Mouse (Mus musculus): ENCODE data around the gene Commd1. TPM values are rescaled to one million over a fixed set of nuclear protein-coding genes. Genes with fewer than 3 reads are reported as not detected.
A peak's percentile ranks its signal among the peaks of the same experiment; 100 is the strongest.

Gene Commd1
- total and polyA plus RNA-seq, 3 experiments: 3.9 to 112 (median 86.6) TPM

DNA sequence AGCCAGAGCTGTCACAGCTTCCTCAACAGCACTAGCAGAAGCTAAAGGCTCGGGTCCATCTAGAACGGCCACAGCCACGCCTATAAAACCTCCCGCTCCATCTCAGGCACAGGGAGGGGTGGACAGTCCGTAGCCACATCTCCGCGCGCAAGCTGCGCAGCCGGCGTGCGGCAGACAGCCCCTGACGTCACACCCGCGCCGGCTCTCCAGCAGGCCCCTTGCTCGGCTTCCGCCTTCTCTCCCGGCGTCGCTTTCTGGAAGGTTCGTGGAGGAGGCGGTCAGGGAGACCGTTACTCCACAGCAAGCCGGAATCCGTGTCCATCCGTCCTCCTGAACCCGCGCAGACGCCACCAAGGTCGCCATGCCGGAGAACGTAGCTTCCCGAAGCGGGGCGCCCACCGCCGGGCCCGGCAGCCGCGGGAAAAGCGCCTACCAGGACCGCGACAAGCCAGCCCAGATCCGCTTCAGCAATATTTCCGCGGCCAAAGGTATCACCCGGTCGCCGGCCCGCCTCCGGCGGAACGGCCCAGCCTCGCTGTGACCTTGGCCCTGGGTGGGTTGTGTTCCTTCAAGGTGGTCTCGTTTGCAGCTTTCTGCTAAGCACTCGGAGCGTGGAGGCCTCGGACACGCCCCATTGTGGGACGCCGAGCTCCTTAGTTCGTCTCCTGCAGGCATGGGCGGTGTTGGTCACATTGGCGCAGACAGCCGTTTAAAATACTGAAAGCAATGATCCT is 8.4 kb upstream of the Commd1 start, which contains the start of gene Cct4:
Cct4 (plus strand) TSS at position 127 of the 734 bp plus-strand sequence.
- peak; percentile 98 for DNase-seq

DNA sequence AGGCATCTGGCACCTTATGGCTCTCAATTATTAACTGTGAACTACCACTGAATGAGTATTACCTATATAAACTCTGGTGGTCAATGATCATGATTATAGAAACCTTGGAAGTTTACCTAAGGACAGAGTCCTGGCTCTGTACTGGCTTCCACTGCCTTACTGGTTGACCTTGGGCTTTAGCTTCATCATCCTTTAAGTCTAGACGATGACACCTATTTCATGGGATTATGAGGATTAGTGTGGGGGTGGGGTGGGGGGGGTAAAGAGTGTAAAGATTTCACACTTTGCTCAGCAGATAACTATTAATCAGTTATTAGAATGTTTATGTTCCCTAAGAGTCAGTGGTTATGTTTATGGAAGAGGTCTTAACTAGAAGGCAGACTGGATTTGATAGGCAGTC is 7.6 kb upstream of the Commd1 start:
- no peak for DNase-seq

DNA sequence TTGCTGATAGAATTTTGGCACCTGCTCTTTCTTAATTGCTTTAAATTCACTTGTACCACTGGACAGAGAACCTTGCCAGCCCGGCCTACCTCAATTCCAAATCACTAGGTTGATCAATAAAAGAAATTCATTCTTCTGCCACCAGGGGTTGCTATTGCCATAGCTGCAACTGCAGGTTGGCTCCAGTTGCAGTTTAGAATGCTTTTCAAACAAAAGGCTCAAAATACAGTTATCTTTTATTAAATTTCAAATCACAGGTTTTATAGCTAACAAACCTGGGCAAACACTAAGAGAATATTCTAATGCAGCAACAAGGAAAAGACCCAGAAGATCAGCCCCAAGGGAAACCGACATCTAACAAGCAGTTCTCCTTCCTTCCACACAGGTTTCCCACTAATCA is 5.2 kb upstream of the Commd1 start:
- DNase-seq: peak; percentile 50

- DNase-seq: no peak
Observed at GRCm38 (mm10) chr11:22985510-22985909, 3.3 kb upstream of the Commd1 start.

DNA sequence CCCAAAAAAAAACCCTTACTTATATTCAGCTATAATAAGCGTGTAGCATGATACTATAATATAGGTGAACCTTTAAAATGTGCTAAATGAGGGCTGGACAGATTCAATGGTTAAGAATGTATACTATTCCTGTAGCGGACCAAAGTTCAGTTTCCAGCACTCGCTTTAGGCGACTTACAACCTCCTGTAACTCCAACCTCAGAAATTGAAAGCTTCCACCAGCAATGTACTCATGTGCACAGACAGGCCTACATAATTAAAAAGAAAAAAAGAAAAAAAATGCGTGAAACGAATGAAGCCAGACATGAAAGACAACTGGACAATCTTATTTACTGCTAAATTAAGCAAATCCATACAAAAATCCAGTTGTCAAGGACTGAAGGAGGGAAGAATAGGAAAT is 664 bp upstream of the Commd1 start:
- no peak for DNase-seq

GRCm38 (mm10) chr11:22981543-22981950 is 635 bp downstream of the Commd1 start:
- no peak for DNase-seq

GRCm38 (mm10) chr11:22981041-22981440 is 1.1 kb downstream of the Commd1 start:
- DNase-seq: no peak

- no peak for DNase-seq
Observed at GRCm38 (mm10) chr11:22979221-22979620, 3.0 kb downstream of the Commd1 start.

DNA sequence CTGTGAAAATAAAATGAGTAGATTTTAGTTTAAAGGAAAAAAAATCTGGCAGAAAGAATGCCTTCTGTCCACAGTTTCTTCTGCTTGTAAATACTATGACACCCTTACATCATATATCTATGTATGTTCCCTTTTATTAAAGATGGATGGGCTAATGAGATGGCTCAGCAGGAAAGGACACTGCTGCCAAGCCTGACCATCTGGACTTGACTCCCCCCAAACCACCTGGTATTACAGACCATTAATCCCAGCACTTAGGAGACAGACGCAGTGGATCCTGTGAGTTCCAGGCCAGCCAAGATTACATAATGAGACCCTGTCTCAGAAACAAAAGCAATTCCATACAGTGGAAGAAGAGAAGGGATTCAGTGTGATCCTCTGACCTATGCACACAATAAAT is 3.5 kb downstream of the Commd1 start:
- no peak for DNase-seq

- DNase-seq: no peak
Observed at GRCm38 (mm10) chr11:22978215-22978614, 4.0 kb downstream of the Commd1 start.

DNA sequence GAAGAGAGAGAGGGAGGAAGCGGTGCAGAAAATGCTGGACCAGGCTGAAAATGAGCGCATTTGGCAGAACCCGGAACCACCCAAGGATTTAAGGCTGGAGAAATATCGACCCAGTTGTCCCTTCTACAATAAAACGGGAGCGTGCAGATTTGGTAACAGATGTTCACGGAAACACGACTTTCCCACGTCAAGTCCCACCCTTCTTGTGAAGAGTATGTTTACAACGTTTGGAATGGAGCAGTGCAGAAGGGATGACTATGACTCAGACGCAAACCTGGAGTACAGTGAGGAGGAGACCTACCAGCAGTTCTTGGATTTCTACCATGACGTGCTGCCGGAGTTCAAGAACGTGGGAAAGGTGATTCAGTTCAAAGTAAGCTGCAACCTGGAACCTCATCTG is 8.6 kb downstream of the Commd1 start:
- DNase-seq: peak; percentile 35

DNA sequence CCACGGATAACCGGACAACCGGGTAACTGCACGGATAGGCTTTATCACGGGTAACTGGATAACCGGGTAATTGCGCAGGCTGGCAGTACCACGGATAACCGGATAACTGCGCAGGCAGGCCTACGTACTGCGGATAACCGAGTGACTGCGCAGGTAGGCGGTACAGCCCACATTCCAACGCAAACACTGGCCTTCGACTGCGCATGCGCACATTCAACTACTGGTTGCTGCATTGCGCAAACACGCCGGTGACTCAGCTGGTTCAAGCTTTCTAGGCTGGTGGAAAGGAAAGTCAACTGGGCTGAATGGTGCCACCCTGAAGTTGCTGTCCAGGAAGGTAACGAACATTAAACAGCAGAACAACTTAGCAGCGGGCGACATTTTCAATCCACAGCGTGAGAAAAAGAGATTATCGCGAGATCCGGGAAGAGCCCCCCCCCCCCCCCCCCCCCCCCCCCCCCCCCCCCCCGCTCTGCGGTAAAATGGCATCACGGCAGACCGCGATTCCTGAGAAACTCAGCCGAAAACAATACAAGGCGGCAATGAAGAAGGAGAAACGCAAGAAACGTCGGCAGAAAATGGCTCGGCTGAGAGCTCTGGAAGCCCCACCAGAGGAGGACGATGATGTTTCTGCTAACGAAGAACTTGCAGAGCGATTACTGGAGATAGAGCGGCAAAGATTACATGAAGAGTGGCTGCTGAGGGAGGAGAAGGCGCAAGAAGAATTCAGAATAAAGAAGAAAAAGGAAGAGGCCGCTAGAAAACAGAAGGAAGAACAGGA is 9.2 kb downstream of the Commd1 start:
- peak; percentile 91 for DNase-seq

- DNase-seq: peak; percentile 86
Observed at GRCm38 (mm10) chr11:22971835-22972709, 10.1 kb downstream of the Commd1 start, which contains the start of gene Zrsr1. Gene Zrsr1 (plus strand): TSS chr11:22972005.

- DNase-seq: no peak
Observed at GRCm38 (mm10) chr11:22970546-22970945, 11.6 kb downstream of the Commd1 start.

GRCm38 (mm10) chr11:22969486-22969885 is 12.7 kb downstream of the Commd1 start:
- no peak for DNase-seq

DNA sequence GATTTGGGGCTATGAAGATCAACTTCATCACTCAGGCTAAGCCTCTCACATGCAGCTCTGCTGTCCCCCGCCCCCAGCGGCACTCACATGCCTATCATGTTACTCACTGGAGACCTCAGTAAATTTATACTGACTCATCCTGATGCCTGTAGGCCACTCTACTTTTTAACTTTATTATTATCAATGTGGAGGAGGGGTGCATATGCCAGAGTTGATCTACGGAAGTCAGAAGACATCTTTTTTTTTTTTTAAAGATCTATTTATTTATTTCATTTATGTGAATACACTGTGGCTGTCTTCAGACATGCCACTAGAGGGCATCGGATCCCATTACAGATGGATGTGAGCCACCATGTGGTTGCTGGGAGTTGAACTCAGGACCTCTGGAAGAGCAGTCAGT is 16.7 kb downstream of the Commd1 start:
- DNase-seq: peak; percentile 89

GRCm38 (mm10) chr11:22964401-22964800 is 17.8 kb downstream of the Commd1 start:
- DNase-seq: no peak

DNA sequence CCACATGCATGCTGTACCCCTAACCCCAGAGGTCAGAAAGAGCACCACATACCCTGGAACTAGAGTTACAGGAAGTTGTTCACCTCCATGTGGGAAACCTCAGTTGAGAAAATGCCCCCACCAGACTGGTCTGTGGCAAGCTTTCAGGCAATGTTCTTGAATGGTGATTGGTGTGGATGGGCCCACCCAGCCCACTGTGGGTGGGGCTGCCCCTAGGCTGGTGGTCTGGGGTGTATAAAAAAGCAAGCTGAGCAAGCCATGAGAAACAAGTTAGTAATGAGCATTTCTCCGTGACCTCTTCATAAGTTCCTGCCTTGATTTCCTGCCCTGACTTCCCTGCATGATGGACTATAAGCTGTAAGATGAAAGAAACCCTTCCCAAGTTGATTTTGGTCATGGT is 20.1 kb downstream of the Commd1 start:
- no peak for DNase-seq

DNA sequence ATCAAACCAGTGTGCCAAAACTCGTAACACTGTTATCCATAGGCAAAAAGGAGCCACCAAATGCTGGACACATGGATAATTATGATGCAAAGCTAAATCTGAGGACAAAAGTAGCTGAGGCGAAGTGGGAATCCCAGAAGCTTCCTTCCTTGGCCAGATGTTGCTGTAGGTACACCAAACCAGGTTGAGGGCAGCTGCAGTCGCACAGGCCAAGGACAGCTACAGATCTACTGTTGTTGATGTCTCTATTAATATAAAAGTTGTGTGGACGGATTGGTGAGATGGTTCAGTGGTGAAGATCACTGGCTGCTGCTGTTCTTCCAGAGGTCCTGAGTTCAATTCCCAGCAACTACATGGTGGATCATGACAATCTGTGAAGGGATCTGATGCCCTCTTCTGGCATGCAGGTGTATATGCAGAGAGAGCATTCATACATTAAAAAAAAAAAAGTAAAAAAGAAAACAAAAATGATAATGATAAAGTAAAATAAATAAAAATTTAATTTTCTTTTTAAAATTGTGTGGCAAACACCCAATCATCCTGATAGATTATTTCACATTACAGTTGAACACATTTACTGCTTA is 24.3 kb downstream of the Commd1 start:
- DNase-seq: no peak

GRCm38 (mm10) chr11:22956830-22957229 is 25.4 kb downstream of the Commd1 start:
- DNase-seq: peak; percentile 95

- DNase-seq: peak; percentile 51
Observed at GRCm38 (mm10) chr11:22956346-22956745, 25.8 kb downstream of the Commd1 start.

DNA sequence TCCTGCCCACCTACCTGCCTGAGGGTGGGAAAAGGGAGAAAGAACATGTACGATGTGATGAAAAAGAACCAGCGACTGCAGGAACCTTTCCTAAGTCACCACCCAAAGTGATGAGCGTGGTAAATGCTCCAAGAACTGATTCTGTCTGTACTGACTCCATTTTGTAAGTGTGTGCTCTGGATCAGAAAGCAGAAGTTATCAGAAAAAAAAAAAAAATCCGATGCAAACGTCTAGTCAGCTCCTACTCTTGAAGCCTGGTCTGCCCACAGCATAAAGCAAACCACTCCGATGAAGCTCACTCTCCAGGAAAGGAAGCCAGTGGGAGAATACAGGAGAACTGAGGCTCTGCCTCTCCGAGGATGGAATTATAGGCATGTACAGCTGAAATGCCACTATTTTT is 29.5 kb downstream of the Commd1 start:
- no peak for DNase-seq

All from adrenal gland, adult 2 months (tissue).